Mouse (Mus musculus) right cerebral cortex, adult 2 months (tissue): Measurements from ENCODE around the gene Mfsd7a.
"Not testable (repeated sequence)": the region's sequence is repeated elsewhere in the genome, so short reads cannot be mapped to it uniquely, and the experiment has no call there.

ENCODE experiments used
- DNase-seq, 2 experiments: peaks; one replicate each; pipeline ENCODE4 v3.0.0; 2021 to 2022; ENCODE audit warnings: low spot score in 2 of 2

Gene Mfsd7a

DNA sequence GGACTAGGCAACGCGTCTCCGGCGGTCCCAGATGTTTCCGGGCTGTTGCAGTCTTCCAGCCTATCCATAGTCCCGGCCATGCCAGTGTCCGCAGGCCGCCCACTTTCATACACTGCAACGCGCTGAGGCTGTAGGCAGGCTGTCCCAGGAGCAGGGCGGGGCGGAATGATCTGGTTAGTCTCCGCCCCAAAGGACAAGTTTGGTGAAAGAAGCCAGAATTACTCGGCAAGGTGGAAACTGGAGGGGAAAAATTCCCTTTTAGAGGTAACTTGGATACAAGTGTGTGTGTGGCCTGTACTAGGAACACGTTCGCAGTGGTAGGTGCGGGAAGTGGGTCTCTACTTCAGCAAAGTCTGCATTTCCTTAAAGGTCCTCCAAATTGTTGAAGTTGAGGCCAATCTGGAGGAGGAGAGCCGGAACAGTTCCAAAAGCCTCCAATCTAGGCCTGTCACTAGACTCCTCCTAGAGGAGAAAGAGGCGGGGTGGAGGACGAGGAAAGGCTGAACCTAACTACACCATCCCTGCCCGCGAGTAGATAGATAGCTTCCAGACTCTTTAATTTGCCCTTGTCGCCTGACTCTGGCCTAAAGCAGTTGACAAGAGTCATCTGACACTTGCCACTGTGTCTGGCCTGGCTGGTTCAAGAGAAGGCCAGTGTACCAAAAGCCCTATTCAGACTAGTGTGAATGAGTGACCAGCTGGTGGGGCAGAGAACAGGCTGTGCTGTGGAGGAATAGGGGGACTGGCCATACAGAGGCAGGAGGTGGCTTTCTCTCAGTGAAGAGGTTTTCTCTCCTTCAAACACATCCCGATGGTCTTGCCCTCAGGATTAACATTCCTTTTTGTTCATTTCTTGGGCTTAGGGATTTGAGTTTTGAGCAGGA, at the start of gene Mfsd7a:
TSS of gene Mfsd7a (minus strand) at position 107 of the 884 bp plus-strand sequence.
- DNase-seq, result no peak

DNA sequence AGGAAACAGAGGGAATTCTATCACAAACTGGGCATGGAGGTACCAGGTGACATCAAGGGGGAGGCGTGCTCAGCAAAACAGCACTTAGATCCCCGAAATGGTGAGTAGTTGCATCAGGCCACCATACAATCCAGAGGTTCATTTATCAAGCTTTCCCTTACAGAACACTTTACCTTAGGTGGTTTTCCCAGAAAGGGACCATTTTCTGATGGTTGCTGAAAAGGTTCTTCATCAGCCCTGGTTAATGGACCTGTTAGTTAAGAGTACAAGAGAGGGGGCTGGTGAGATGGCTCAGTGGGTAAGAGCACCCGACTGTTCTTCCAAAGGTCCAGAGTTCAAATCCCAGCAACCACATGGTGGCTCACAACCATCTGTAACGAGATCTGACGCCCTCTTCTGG, 37.5 kb upstream of the Mfsd7a start:
- DNase-seq, result not testable (repeated sequence)

DNA sequence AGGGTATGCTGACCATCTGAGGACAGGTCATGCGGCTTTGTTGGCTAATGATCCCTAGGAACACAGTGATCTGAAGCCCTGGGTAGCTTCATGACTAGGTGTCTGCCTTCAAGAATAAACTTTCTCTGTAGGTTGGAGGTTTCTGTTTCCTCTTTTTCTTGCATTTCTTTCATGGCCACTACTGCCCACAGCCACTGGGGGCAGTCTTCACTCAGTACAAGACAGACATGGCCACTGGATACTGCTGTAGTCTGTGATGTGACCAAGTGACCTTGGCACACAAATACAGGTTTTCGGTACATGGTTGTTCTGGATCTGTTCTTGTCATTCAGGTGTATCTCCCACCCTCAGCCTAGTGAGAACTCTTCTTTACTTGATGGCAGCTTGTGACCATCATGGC, 36.5 kb upstream of the Mfsd7a start:
- no peak for DNase-seq

DNA sequence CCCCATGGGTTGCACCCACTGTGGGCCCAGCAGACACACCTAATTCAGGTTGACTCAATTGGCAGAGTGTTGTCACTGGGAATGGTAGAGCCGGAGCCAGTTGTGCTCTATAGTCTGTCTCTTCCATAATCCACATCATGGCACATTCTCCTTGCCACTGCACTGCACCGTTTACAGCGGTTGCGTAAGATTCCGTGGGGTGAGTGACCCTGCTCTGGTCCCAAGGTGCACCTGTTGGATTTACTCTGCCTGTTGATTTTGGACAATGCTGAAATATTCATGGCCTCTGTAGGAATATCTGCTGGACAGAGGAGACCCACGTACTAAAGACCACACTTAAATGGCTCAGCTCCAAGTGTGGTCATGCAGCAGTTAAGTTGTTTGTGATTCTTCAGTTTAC, 34.3 kb upstream of the Mfsd7a start:
- DNase-seq, result no peak

DNA sequence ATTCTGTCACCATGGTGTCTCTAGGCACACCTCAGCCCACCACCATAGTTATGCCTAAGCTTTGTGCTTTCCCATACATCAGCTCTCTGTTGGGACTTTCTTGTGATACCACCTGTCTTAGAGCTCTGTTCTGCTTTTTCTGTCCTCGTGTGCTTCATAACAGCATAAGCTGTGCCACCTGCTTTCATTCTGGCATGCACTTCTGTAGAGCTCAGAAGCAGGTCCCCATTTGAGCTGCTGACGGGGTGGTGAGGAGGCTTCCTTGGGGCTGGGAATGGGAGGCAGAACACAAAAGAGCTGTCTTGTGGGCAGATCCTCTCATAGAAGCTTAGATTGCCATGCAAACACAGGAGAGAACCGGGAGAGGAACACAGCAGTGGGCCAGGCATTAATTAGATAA, 27.3 kb upstream of the Mfsd7a start:
- DNase-seq, result no peak

DNA sequence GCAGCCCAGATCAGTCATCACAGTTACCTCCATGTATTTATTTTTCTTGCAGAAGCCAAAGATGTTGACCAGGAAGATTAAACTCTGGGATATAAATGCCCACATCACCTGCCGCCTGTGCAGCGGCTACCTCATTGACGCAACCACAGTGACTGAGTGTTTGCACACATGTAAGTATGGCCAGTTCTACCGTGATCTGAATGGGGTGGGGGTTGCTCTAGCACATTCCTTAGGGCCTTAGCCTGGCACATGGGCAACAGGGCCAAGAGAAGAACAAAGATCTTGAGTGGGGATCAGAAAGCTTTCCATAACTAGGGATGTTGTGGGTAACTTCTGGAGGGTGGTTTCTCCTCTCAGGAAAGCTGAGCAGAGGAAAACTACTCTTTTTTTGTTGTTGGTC, 25.0 kb upstream of the Mfsd7a start:
- no peak for DNase-seq

DNA sequence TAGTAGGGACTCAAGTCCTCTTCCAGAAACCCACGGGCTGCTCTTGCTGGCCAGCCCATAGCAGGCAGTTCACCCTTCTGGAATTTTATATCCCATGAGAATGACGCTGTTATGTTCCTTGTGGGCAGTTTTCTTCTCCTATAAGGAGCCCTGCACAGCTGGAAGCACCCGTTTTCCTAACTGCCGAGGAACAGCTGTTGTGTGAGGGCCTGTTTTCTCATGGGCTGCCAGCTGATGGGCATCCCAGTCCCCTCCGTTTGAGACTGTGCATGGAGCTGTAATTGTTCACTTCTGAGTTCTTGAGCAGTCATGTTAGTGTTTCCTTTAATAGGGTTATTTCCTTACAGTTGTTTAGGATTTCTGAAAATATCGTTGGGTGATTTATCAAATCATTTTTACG, 20.9 kb upstream of the Mfsd7a start:
- no peak for DNase-seq

DNA sequence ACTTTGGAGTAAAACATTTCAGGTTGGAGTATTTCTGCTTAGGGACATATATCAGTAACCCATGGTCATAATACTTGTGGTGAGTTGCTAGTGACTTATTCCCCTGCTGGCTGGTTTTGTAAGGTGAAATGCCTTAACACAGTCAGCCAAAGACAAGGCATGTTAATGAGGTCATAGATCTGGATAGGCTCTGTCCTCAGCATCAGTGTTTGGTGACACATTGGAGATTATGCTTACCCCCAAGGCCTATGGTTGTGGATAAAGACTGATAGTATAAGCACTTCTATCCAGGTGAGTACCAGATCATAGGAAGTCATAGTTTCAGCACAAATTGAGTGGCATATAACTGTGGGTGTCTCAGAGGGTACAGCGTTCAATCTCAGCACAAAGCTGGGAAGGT, 18.0 kb upstream of the Mfsd7a start:
- DNase-seq, result no peak

DNA sequence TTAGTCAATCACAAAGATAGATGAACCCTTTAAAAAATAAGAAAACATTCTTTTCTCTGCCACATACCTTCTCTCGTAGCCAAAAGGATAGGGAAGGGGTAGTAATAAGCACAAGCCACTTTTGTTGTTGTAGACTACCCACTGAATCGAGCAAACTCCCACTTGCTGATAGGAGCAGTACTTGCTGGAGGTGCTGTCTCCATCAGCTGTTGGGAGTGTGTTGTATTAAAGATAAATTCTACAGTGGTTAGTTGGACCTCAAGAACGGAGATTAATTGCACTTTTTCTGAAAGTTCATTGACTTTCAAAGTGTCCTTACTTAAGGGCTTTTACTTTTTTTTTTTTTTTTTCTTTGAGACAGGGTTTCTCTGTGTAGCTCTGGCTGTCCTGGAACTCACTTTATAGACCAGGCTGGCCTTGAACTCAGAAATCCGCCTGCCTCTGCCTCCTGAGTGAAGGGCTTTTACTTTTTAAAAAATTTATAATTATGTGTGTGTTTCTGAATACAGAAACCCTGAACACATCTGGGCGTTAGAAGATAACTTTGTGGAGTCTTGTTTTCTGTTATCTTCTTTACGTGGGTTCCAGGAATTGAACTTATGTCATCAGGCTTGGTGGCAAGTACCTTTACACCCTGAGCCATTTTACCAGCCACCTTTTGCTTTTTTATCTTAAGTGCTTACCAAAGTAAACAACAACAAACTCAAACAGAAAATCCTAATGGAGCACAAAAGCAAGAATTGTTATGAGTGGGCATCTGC, 16.6 kb upstream of the Mfsd7a start:
- no peak for DNase-seq

DNA sequence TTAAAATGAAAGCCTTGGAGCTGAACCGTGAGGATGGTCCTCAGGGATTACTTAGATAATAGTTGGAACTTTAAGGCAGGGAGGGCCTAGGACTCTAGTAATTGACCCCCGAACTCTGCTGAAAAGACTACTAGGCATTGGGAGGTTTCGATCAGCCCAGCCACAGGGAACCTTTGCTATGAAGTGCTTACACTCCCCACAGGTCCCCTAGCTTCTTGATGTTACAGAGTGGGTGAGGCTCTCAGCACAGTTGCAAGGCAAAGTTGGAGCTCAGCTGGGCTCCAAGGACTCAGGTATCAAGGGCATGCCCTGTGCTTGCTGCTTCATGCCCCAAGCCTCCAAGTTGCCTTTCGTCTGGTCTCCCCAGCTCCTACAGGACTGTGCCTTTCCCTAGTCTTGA, 13.8 kb upstream of the Mfsd7a start:
- DNase-seq, result no peak

DNA sequence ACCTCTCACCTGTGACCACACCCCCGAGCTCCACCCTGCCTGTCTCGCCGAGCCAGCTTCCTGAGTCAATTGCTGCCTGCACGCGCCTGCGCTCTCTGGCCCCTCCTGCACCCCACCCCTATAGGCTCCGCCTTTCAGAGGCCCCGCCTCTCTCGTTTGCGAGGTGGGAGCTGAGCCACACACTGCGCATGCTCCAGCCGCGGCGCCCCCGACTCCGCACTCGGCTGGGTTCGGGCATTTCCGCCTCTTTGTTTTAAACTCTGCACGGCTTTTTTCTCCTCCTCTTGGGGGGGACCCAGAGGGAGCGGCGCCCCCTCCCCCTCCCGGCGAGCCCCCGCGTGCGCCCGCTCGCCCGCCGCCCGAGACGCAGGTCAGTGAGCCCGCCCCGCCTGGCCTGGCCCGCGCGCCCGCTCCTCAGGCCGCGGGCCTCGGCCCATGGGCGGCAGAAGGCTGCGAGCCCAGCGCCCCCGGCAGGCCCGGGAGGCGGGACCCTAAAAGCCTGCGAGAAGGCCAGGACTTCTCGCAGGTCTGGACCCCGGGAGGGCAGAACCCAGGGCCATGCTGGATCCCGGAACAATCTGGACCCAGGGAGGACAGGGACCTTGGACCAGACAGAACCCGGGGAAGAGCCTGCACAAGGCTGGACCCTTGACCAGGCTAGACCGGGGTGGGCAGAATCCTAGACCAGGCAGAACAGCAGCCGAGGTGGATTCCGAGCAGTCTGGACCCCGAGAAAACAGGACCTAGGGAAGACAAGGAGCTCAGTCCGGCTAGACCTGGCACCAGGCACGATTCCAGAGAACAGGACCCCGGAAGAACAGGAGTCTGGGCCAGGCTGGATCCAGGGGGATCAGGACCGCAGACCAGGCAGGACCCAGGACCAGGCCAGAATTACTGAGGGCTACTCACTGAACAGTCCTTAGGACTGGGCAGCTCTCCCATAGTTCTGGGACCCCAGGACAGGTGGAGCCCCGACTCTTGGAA, 12.7 kb upstream of the Mfsd7a start, which contains the start of gene Pcgf3:
TSS of gene Pcgf3 (plus strand) at position 151 of the 984 bp plus-strand sequence.
- DNase-seq, result peak; percentile 95 to 96

DNA sequence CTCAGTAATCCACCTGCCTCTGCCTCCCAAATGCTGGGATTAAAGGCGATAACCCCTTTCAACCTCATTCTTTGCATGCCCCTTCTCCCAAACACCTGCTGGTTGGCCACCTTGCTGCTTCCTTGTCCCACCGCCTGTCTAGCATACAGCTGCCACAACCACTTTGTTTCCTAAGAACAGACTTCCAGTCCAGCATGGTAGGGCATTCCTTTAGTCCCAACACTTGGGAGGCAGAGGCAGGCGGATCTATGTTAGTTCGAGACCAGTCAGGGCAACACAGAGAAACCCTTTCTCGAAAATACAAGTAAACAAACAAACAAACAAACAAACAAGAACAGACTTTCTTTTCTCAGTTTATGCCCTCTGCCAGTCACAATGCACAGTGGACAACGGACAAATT, 11.8 kb upstream of the Mfsd7a start:
- DNase-seq, result no peak

DNA sequence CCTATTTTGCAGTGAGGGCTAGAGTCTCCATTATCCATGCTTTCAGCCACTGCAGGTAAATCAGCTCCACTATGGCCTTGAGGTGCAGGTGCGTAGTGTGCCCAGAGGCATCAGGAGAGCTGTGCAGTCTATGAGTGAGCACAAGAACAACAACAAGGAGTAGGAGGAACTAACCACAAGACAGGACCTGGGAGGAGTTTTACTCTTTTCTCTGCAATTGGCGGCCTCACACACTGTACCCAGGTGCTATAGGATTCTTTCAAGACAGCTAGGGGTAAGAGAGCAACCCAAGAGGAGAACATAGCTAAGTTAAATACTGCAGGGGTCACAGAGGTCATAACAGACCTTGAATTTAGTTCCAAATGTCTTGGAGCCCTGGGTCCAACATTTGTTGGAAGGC, 10.0 kb upstream of the Mfsd7a start:
- DNase-seq, result no peak

DNA sequence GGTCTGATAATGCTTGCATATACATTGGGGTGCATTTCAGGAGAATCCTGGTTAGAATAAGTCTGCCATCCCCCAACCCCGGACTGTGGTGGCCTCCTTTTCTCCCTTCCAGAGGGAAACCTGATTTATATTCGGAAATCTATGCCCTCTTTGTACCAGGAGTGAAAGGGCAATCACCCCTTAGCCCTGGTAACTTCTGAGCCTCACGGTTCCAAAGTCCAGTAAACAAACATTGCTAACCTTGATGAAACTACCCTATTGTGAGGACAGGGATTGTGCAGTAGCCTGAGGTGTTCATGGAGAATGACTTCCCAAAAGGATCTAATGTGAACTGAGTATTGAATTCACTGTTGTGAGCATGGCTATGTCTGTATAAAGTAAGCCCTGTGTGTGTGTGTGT, 5.4 kb upstream of the Mfsd7a start:
- no peak for DNase-seq

DNA sequence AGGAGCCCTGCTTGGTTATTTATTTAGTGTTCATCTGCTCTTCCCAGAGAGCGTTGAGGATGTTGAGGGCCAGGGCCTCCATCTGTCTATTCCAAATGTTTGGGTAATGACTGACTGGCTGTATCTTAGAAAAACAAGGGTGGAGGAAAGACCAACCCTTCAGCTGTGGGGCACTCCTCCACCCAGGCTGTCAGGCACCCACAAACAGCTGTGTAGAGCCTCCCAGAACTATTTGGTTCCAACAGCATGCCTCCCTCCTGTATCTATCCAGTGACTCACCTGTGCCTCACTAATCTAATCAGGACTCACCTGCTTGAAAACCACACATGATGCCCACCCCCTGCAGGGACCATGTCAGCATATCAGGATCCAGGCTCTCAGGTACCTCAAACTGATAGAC, 3.7 kb upstream of the Mfsd7a start:
- no peak for DNase-seq

DNA sequence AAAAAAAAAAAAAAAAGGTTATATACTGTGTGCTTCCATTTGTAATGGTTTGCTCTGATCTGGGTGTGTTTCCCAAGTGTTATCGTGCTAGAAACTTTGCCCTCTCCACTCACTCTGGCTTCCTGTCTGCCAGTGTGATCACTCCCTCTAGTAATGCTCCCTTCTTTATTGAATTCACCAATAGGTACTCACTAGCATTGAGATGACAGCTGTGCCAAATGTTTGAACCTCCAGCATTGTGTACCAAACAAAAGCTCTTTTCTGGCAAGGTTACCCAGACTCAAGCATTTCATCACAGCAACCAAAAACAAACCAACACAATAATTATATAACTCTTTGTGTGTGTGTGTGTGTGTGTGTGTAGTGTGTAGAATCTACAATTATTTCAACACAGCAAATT, 2.9 kb upstream of the Mfsd7a start:
- DNase-seq, result no peak

DNA sequence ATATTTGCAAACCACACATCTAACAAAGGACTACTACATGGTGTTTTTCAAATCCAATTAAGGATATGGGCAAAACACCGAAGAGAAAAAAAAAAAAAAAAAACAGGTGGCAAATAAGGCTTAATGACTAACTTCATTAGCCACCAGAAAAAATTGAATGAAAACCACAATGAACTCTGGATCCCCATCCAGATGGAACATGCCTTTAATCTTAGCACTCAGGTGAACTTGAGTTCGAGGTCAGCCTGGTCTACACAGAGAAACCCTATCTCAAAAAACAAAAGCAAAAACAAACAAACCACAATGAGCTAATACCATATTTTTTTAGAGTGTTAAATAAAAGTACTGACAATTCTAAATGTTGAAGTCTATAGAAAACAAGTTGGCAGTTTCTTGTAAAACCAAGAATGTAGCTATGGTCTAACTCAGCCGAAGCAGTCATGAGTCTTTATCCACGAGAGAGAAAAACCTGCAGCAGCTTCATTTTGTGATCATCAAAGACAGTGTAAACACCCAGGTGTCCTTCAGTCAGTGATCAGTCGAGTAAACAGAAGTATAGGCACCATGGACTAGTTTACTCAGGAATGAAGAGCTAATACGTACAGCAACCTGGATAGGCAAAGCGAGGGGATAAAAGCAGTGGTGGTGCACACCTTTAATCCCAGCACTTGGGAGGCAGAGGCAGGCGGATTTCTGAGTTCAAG, 2.3 kb upstream of the Mfsd7a start:
- DNase-seq, result no peak

DNA sequence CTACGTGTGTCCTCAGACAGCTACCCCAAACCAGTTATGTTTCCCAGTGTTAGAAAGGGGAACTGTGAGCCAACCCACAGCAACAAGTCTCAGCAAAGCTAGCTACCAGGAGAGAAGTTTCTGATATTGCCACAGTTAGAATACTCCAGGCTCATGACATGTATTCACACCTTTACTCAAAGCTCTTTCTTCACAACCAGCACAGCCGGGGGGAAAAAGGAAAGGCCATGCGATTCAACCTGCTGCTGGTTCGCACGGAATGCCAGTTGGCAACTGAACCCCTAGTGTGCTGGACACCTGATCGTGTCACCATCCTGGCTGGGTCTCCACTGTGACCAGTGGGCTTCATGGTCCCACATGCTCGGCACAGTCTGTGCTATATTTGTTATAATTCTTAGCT, 834 bp downstream of the Mfsd7a start:
- DNase-seq, result no peak

DNA sequence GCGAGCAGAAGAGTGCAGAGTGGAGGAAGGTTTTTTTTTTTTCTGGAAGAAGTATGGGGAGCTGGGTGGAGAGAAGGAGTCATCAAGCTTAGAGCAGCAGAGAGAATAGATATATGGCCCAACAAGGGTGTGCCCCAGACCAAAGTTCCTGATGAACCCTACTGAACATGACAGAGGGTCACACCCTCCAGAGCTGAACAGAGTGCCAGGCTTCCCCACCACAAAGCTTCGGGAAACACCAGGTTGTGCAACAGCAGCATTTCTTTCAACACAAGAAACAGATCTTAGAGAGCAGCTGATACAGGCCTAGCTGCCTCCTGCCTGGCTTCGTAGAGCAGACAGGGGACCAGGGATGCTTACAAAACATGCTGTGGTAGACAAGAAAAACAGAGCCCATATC, 1.7 kb downstream of the Mfsd7a start:
- DNase-seq, result no peak

DNA sequence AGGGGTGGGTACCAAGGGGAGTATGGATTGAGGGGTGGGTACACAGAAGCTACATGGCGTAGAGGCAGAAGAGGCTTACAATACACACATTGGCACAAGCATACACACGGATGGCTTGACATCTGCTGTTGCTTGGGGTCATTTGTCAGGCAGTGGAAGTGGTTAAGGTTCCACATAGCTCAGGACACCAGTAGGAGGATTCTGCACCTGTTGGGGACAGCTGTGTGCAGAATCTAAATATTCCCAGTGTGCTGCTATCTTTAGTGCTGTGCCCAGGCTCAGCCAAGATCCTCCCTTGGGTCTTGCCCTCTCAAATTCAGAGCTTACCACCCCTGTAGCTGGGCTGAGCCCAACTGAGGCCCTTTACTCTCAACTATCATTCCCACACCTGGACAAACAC, 12.6 kb downstream of the Mfsd7a start:
- DNase-seq, result no peak
